Mouse (Mus musculus) heart, adult 2 months (tissue): ENCODE measurements around the gene Spag6.

Source experiments
- CTCF ChIP-seq: fragments of 200-600 bp; IDR thresholded peaks from 2 replicates; pipeline ENCODE4 v1.8.1; 2022; ENCODE audit warnings: antibody characterized with exemption, mild to moderate bottlenecking, moderate library complexity
- EP300 ChIP-seq: fragments of 200-500 bp; IDR thresholded peaks from 2 replicates; pipeline ENCODE4 v1.6.1; 2011; ENCODE audit warnings: low read depth, low read length, control low read depth; ENCODE audit not compliant: insufficient read depth
- POLR2A ChIP-seq: fragments of 200-500 bp; IDR thresholded peaks from 2 replicates; pipeline ENCODE4 v1.6.1; 2011; ENCODE audit warnings: mild to moderate bottlenecking, low read depth, low read length, control low read depth; ENCODE audit not compliant: insufficient read depth

GRCm38 (mm10) chr2:18718521-18718920, 24.7 kb downstream of the Spag6 start:
- no peak for TF ChIP-seq CTCF
- TF ChIP-seq POLR2A, result no peak
- TF ChIP-seq EP300, result no peak
